Comparison of ENCODE assay signal across 15 mouse cellular contexts in genomic region chr12:8424515-8424914, GRCm38 (mm10).
"Had no signal": no experiment of that assay in that cellular context is flagged by ENCODE, and none has a peak within 500 bp of the region (broad histone marks: within the 10 kb centered on the region; RNA-seq: fewer than 3 reads in every experiment).

No protein-coding gene starts in this region.

- H3K27me3 ChIP-seq: limb, embryonic 15.5 days; liver, embryonic 12.5 days; neural tube, embryonic 15.5 days had no signal

- H3K9ac ChIP-seq: limb, embryonic 15.5 days; liver, embryonic 12.5 days; lung, embryonic 14.5 days; neural tube, embryonic 15.5 days had no signal

- H3K36me3 ChIP-seq: limb, embryonic 15.5 days; liver, embryonic 12.5 days; midbrain, embryonic 10.5 days; neural tube, embryonic 15.5 days had no signal

- DNase-seq: kidney, postnatal 4 days; lung, embryonic 14.5 days; lung, postnatal 10 days; lung, postnatal 4 days; midbrain, embryonic 14.5 days; right cerebral cortex, adult 18-20 months; right cerebral cortex, postnatal 25 days; thymus, postnatal 4 days had no signal

- ATAC-seq: liver, embryonic 12.5 days had no signal

- H3K4me1 ChIP-seq: limb, embryonic 15.5 days; liver, embryonic 12.5 days; neural tube, embryonic 15.5 days had no signal

- H3K4me3 ChIP-seq: layer of hippocampus, adult 2 months; limb, embryonic 15.5 days; liver, embryonic 12.5 days; midbrain, embryonic 10.5 days; myocyte; neural tube, embryonic 15.5 days had no signal

- H3K9me3 ChIP-seq: limb, embryonic 15.5 days; liver, embryonic 12.5 days; midbrain, embryonic 10.5 days; neural tube, embryonic 15.5 days had no signal

- H3K4me2 ChIP-seq: limb, embryonic 15.5 days; liver, embryonic 12.5 days; lung, embryonic 14.5 days; neural tube, embryonic 15.5 days had no signal

- H3K27ac ChIP-seq: kidney, postnatal 0 days; layer of hippocampus, adult 2 months; limb, embryonic 15.5 days; liver, embryonic 12.5 days; midbrain, embryonic 10.5 days; neural tube, embryonic 15.5 days had no signal
